Mouse (Mus musculus): ENCODE results near the gene Cmah. TPM values are rescaled to one million over a fixed set of nuclear protein-coding genes. Genes with fewer than 3 reads are reported as not detected.
A peak's percentile ranks its signal among the peaks of the same experiment; 100 is the strongest.

The Cmah gene
- total RNA-seq, 2 experiments from 2014 or later: 0.36 to 0.41 TPM

DNA sequence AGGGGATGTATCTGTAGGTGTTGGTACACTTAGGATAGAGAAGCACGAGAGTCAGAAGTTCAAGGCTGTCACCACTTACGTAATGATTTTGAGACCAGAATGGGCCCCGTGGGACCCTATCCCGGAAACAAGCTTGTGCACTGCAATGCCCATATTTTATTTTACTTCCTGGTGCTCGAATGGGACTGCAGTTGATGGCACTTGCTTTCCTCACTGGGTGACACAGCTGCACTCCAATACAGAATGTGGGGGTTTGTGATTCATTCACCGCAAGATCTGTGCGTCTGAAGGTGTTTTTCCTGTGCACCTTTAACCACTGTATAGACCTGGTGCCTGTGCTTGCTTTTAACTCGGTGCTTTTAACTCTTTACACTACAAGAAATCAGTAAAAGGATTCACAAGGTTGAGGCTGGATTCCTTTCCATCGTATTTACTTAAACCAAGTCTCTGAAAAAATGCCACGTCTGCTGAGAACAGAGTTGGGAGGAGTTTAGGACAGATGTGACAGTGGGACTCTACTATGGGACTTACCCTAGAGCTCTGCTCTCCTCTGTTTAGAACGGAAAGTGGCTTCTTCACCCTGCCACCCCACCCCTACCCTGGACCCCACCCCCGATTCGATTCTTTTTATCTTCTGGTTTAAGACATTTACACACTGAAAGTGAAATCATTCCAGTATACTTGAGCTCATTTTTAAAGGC is 88.5 kb downstream of the Cmah start:
- DNase-seq (ENCODE audit: low spot score in 2 of 2): no peak

GRCm38 (mm10) chr13:24416409-24416808 is 89.2 kb downstream of the Cmah start:
- peak; percentile 18 to 37 for DNase-seq (ENCODE audit: low spot score in 2 of 2)

- no peak for DNase-seq (ENCODE audit: low spot score in 2 of 2)
Observed at GRCm38 (mm10) chr13:24418024-24418423, 90.8 kb downstream of the Cmah start.

- no peak for DNase-seq (ENCODE audit: low spot score in 2 of 2)
Observed at GRCm38 (mm10) chr13:24418814-24419213, 91.6 kb downstream of the Cmah start.

GRCm38 (mm10) chr13:24419560-24420250 is 92.5 kb downstream of the Cmah start:
- DNase-seq (ENCODE audit: low spot score in 2 of 2): no peak

DNA sequence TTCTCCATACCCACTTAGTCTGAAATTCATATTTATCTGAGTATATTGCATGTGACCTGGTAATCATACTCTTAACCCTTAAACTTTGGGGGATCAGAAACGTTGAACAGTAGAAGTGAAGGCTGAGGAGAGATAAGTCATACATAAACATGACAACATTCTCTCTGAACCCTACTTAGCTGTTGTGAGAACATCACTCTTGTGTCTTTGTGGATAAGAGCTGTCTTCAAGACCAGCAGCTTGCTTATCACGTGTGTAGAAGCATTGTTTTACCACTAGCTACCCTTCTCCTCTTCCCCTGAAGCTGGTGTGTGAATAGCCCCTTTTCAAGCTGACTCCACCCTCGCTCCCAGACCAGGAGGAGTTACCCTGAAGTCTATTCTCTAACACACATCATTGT is 94.8 kb downstream of the Cmah start:
- DNase-seq (ENCODE audit: low spot score in 2 of 2): no peak

- DNase-seq (ENCODE audit: low spot score in 2 of 2): no peak
Observed at GRCm38 (mm10) chr13:24430215-24430614, 103.0 kb downstream of the Cmah start.

DNA sequence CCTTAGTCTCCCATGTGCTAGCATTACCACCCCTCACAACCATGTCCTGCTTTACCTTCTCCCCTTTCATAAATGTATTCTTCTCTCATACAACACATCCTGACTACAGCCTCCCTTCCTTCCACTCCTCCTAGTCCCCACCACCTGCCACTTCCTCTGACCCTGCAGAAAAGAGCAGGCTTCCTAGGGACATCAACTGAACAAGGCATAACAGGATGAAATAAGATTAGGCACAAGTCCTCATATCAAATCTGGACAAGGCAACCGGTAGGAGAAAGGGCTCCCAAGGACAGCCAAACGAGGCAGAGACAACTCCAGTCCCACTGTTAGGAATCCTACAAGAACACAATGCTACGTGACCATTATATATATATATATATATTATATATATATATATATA is 104.4 kb downstream of the Cmah start:
- DNase-seq (ENCODE audit: low spot score in 2 of 2): no peak

DNA sequence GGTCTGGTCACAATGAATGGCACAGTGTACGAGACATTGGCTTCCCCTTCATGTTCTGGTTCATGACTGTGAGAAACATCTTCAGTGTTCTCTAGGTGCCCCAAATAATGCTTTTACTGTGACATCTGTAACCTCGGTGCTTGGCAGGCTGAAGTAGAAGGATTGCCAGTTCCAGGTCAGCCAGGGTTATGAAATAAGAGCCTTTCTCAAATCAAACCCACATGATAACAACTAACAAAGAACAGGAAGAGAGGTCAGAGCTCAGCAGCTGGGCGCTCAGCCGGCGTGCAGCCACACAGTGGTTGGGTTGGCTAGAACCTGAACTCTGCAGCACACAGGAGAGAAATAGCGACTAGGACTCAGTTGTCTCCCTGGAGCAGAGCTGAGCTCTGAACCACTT is 115.1 kb downstream of the Cmah start:
- no peak for DNase-seq (ENCODE audit: low spot score in 2 of 2)

DNA sequence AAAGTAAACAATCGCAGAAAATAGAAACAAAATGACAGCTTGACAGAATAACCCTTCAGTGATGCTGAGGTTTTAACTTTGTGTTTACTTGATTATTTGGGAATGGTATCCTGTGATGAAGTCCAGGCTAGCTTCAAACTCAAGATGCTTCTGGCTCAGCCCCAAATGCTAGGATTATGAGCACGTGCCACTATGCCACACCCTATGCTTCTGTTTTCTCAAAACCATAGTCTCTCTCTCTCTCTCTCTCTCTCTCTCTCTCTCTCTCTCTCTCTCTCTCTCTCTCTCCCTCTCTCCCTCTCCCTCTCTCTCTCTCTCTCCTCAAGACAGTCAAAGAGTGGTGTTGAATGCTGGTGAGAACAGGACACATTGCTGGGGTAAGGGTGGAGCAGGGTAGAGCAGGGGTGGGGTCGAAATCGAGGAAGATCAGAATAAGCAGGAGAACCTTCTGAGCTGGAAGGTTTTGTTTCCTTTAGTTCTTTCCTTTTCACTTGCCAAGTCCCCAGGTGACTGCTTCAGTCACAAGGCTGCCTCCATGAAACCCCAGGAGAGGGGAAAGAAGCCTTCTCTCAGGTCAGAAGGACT is 116.7 kb downstream of the Cmah start:
- no peak for DNase-seq (ENCODE audit: low spot score in 2 of 2)

DNA sequence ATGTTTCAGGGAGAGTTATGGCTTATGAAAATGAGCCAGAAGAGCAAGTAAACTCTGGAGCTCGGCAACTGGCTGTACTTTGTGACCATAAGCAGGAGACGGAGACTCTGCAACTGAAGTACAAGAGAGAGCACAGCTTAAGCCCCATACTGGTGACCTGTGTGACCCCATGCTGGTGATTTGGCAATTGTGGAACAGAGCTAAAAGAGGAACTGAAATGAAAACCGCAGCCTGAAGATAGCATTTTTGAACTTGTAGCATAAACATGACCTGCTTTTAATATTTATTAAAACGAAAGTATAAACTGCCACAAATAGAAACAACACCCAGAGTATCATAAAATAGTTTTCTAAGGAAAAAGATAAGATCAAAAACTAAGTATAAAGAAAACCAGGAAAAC is 117.5 kb downstream of the Cmah start:
- DNase-seq (ENCODE audit: low spot score in 2 of 2): no peak

- DNase-seq (ENCODE audit: low spot score in 2 of 2): no peak
Observed at GRCm38 (mm10) chr13:24445166-24445565, 118.0 kb downstream of the Cmah start.

- DNase-seq (ENCODE audit: low spot score in 2 of 2): no peak
Observed at GRCm38 (mm10) chr13:24446081-24446480, 118.9 kb downstream of the Cmah start.

DNA sequence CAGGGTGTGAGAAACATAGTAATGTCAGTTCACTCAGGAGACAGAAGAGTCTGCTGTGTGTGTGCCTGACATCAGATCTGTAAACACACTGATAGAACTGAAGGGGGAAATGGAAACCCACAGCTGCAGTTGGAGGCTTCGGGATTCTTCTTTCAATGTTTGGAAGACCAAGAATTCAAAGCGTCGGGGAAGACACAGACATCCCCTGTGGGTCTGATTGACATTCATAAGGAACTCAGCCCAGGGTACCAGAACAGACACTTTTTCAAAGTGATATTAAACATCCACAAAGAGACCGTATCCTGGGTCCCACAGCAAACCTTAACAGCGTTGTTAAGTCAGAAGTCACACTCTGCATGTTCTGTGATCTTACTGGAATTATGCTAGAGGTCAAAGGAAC is 119.8 kb downstream of the Cmah start:
- DNase-seq (ENCODE audit: low spot score in 2 of 2): no peak

GRCm38 (mm10) chr13:24448578-24448977 is 121.4 kb downstream of the Cmah start:
- DNase-seq (ENCODE audit: low spot score in 2 of 2): no peak

DNA sequence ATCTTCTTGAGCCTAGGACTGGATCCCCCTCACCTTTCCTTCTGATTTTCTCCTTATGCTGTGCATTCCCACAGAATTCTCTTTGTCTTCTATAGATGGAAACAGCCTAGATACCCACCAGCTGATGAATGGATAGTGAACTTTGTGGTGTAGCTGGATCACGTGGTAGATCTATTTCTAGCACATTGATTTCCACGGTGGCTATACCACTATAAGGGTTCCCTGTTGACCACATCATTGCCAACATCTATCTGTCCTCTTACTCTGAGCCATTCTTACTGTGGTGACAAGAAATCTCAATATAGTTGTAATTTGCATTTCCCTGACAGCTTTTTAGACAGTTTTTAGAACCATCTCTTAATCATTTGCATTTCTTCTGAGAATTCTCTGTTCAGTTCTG is 124.3 kb downstream of the Cmah start:
- no peak for DNase-seq (ENCODE audit: low spot score in 2 of 2)

DNA sequence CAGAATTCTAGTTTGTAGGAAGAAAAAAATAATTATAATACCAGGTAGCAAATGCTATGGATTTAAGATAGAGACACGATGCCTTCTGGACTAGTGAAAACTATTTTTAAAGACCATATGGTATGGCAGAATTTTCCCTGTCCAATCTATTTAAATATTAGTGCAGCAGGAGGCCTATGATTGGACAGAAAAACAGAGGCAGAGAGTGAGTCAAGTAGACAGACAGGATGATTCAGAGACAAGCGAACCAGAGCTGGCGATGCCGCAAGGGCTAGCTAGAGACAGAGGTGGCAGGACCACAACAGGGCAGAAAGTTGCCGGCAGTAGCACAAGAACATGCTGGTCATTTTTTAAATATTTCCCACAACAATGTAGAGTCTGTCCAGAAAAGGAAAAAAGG is 126.5 kb downstream of the Cmah start:
- DNase-seq (ENCODE audit: low spot score in 2 of 2): no peak

DNA sequence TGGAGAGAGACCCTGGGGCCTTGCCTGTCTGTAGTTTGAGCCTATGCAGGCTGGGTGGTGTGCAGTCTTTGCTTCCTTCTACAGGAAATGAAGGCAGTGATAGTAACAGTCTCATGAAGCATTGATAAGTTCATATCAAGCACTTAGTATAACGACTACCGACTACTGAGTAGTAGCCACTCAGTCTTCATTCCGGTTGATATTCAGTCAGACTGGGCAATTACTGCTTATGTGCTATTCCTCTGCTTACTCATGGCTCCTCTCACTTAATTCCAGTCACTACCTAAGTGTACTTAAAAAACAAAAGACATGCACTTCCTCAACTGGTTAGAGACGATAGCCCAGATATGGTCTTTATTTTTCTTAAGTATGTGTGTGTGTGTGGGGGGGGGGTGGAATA is 129.2 kb downstream of the Cmah start:
- DNase-seq (ENCODE audit: low spot score in 2 of 2): no peak

- no peak for DNase-seq (ENCODE audit: low spot score in 2 of 2)
Observed at GRCm38 (mm10) chr13:24460517-24460916, 133.3 kb downstream of the Cmah start.

GRCm38 (mm10) chr13:24463767-24464166 is 136.6 kb downstream of the Cmah start:
- DNase-seq (ENCODE audit: low spot score in 2 of 2): no peak

DNA sequence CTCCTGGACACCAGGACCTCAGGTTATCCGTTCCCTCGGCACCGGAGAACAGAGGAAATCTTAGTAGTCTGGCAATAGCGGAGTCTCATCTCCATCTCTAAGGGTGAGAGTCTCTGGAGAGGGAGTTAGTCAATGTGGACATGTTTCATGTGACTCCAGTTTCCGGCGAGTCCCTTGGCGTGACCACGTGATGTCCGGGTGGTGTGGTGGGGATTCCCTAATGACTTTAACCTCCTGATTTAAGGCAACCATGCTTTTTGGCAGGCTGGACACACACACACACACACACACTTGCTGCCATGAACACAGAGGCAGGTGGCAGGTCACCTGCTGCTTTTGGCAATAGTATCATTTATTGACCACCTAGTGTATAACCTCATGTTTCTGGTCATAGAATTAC is 138.8 kb downstream of the Cmah start:
- no peak for DNase-seq (ENCODE audit: low spot score in 2 of 2)

DNA sequence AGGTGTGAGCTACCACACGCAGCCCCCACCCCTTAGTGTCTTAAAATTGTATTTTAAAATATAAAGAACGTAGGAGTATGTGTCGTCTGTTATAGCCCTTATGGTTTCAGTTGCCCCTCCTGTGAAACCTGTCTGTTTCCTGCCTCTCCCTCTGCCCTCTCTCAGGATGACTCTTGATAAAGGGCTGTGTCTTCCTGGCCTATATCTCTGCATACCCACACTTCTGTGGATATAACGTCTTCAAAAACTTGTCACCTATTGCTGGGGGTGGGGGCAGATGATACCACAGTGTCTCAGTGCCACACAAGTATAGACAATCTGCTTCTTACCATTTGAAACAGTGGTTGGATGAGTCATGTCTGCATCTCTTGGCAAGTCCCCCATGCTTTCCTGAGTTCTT is 140.6 kb downstream of the Cmah start:
- no peak for DNase-seq (ENCODE audit: low spot score in 2 of 2)

DNA sequence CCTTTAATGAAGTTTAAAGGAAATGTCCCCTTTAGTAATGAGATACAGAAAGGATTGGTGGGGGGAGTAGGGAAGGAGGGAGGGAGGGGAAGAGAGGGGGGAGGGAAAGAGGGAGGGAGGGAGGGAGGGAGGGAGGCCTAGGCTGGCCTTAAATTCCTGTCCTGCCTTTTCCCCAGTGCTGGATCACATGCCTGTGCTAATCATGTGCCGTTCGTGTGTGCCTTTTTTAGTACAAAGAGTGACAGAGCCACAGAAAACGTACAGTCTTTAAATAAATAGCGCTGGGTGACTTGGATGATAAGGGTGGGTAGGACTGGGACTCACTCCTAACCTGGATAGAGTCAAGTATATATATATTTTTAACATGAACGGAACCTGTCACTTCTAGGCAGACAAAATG is 150.4 kb downstream of the Cmah start:
- no peak for DNase-seq (ENCODE audit: low spot score in 2 of 2)
